Mouse (Mus musculus) spleen, postnatal 10 days (tissue): ENCODE results near the gene Cdkl2.

ENCODE experiments used
- DNase-seq, 2 experiments: peaks; one replicate each; pipeline ENCODE4 v3.0.0; 2021 to 2022; ENCODE audit warnings: low spot score in 2 of 2

The Cdkl2 gene

DNA sequence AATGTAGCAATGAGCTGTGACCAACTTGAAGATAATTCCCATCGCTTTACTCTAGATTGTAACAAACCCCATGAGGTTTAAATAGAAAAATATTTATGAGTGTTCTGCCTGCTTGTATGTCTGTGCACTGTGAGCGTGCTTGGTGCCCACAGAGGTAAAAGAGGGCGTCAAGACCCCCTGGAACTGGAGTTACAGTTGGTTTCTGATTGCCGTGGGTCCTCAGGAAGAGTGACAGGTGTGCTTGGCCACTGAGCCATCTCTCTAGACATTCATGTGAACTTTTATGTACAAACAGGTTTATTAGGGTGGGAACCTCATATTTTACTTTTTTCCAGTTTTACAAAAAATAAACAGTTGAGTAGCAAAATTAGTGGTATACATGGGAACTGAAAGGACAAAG is at the start of gene Cdkl2:
TSS of gene Cdkl2 (minus strand) at position 101 of the 400 bp plus-strand sequence.
- no peak for DNase-seq

DNA sequence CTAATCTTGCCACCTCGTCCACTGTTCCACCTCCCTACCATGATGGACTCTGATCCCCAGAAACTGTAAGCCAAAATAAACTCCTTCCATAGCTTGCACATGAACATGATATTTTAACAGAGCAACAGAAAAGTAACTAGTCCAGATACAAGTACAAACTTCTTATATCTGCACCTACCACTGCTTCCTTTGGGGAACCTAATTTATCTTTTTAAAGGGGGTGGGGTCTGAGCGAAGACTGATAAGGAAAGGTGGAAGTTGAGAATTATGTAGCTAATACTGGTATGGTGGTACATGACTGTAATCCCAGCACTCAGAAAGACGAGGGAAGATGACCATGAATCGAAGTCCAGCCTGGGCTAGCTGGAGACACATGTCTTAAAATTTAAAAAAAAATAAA is 43.8 kb upstream of the Cdkl2 start:
- no peak for DNase-seq

DNA sequence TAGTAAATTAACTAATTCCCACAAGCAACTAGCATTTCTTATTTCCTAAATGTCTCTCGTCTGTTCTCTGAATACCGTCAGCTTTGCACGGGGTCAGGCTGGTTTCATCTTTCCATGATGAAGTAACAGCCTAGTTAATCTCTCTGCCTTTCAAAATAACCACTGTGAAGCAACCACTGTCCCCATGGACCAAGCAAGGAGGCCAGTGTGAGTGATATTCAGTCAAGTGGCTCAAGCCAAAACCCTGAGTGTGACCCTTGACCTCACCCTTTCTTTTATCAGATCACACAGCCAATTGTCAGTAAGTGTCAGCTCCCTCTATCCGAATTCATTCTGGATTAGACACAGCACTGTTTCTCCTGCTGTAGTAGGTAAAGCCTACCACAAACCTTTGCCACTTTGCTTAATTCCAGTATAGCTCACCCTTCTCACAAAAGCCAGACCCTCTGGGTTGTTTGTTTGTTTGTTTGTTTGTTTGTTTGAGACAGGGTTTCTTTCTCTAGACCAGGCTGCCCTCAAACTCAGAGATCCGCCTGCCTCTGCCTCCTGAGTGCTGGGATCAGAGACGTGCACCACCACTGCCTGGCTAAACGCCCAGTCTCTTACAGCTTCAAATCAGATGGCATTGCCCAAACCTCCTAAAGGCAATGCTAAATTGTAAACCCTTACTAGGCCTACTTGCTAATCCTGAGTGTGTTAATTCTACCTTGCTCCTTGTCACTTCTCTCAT is 42.3 kb upstream of the Cdkl2 start:
- no peak for DNase-seq

DNA sequence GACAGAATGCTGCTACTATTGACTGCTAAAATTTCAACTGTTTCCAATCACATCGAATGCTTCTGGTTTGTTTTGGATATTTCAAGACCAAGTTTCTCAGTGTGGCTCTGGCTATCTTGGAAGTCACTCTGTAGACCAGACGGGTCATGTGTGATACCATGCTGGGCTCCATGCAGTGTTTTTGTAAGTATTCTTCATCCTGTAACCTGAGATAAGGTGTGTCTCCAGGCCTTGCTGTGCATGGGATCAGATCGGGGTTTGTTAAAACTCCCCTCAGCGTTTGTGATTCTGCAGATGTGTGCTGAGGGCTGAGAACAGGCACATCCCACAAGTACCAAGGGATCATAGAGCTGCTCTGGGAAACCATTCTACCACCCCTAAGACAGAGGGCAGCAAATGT is 41.6 kb upstream of the Cdkl2 start:
- no peak for DNase-seq

GRCm38 (mm10) chr5:92083417-92084038 is 39.8 kb upstream of the Cdkl2 start, which contains the start of gene G3bp2:
TSS of gene G3bp2 (minus strand) at chr5:92083719.
- peak; percentile 91 to 95 for DNase-seq

DNA sequence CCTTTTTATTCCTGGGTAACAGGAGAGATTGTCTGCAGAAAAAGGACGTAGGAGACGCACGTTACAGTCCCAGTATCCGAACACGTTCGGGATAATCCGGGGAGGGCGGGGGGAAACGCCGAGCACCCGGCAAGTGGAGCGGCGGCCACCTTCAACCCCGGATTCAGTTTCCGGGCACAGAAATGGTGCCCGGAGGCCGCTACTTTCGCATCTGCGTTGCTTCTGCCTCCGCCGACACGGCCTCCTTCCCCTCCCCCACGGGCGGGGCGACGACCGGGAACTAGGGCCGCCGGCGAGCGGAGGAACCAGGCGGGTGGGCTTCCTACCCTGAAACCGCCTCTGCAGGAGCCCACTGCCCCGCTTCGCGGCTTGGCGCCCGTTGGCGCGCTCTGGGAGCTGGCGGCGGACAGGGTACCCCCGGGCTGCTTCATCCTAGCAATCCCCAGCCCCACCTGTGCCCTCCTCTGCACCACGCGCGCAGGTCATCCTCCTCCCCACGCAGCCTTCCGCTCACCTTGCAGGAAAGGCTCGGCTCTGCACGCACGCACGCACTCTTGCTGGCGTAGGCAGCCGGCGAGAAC is 39.2 kb upstream of the Cdkl2 start:
- DNase-seq, result peak; percentile 75 to 78

GRCm38 (mm10) chr5:92081326-92081725 is 37.6 kb upstream of the Cdkl2 start:
- DNase-seq, result no peak

- DNase-seq, result no peak
Measured at GRCm38 (mm10) chr5:92080400-92080799, 36.7 kb upstream of the Cdkl2 start.

GRCm38 (mm10) chr5:92079304-92079703 is 35.6 kb upstream of the Cdkl2 start:
- DNase-seq, result no peak

DNA sequence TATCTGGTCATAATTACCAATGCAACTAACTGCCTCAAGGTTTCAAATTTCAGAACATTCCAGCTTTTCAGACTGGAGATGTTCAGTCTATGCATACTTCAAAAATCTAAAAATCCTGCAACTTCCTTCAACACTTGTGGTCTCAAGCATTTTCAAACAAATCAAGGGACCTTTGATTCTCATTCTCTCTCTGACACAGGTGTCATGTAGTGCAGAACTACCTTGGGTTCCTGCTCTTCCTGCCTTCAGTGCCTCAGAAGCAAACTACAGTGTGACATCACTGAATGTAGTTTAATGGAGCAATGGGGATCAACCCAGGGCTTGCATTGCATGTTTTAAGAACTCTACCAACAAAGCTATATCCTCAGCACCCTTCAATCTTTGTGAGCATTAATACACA is 35.1 kb upstream of the Cdkl2 start:
- DNase-seq, result no peak

GRCm38 (mm10) chr5:92076273-92076672 is 32.6 kb upstream of the Cdkl2 start:
- no peak for DNase-seq

DNA sequence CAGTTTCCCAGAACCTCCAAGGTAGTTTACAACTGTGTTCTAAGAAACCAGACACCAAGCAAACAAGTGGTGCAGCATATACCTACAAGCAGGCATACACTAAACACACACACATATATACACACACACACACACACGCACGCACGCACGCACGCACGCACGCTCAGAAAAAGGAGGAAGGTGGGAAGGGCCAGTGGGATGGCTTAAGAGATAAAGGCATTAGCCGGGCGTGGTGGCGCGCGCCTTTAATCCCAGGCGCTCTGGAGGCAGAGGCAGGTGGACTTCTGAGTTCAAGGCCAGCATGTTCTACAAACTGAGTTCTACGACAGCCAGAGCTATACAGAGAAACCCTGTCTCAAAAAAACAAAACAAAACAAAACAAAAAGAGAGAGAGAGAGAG is 30.4 kb upstream of the Cdkl2 start:
- DNase-seq, result no peak

- DNase-seq, result no peak
Measured at GRCm38 (mm10) chr5:92063192-92063591, 19.5 kb upstream of the Cdkl2 start.

DNA sequence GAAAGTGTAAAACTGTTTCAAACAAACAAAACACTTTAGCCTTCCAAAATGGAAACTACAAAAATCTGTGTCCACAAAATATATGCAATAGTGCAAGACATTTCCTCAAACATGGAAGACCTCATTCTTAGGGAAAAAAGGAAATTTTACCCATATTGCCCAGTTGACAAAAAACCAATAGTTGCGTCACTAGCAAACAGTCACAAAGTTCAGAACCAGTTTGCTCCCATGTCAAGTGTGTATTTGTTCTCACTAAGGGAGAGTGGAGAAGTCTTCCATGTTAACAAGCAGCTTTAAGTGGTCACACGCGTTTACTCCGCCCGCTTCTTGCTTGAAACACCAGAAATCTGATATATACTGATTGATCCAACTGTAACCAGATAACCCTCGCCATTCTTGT is 9.2 kb upstream of the Cdkl2 start:
- no peak for DNase-seq

- no peak for DNase-seq
Measured at GRCm38 (mm10) chr5:92050419-92050818, 6.7 kb upstream of the Cdkl2 start.

DNA sequence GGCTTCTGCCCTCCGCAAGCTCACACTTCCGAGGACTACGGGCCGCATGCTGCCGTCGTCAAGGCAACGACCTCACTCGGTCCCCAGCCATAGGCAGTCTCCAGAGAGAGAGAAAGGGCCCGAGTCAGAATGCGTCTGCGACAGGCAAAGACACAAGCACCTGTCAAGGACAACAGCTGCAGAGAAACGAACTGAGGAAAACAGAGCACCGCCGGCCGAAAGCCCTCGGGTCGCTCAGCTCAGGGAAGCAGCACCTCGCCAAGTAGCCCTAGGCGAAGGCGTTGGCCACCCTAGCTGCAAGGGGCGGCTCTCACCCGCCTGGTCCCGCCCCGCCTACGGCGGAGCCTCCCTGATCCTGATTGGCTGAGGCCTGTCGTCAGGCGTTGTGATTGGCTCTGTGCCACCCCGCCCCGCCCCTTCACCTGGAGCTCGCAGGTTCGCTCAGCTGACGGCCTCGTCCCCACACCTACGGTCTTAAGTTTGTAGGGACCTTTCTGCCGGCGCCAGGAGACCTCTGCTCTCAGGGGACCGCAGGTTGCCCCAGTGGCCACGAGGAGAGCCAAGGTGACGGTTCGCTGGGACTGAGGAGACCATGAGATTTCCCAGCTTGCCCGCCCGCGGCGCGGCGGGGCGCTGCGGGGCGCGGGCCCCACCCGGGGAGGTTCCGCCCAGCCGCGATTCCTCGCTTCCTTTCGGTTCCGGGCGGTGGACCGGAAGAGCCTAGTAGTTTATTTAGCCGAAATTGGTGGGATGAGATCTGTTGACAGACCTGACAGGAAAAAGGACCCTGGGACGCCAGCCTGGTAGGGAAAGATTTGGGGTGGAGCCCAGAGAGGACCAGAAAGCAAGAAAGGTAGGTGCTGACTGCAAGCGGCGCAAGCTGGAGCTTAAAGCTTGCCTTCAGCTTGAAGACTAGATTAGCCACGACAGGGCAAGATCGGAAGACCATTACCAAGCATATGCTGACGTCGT is 1.0 kb downstream of the Cdkl2 start:
- peak; percentile 95 to 98 for DNase-seq

- DNase-seq, result no peak
Measured at GRCm38 (mm10) chr5:92019960-92020359, 23.7 kb downstream of the Cdkl2 start.

GRCm38 (mm10) chr5:92011756-92012155 is 31.9 kb downstream of the Cdkl2 start:
- DNase-seq, result no peak

DNA sequence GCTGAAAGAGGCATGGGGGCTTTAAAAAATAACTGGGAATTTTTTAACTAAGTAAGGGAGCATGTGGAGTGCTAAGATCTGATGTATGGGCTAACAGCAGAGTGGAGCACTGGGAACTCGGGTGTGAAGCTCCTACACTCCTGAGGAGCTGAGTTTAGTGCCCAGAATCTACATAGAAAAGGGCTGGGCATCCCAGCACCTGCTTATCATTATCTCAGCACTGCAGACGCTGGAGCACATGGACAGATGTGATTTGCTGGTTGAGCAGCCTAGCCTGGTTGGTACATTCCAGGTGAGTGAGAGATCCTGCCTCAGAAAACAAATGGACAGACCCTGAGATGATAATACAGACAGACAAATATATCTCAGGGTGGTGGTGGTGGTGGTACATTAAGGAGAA is 33.9 kb downstream of the Cdkl2 start:
- DNase-seq, result no peak

DNA sequence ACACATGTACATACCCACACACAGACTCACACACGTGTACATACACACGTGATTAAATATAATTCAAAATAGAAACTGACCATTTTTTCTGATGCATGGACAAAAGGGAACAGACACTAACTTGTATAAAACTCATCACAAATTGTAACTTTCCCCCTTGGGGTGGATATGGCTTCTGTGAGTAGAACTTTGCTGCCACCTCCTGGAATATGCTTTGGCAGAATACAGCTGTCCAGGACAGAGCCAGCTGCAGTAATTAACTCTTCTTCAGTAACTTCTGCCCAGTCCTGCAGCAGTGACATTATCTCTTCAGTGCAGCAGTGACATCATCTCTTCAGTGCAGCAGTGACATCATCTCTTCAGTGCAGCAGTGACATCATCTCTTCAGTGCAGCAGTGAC is 40.7 kb downstream of the Cdkl2 start:
- peak in 1 of 2 experiments; percentile 51 for DNase-seq

DNA sequence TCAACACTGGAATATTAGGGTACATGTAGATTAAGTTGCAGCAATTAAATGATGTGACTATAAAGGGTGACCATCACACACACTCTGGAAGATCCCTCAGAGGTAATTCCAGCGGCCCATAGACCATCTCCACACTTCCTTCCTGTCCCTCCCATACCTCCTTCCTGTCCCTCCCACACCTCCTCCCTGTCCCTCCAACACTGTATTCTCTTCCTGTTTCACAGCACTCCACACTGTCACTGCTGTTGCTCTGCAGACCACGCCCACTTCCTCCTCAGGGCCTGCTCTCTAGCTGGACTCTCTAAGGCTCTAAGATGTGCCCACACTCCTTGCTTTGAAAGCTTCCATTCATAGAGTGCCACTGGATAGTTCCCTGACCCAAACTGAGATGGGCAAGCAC is 42.9 kb downstream of the Cdkl2 start:
- DNase-seq, result peak in 1 of 2 experiments; percentile 58

DNA sequence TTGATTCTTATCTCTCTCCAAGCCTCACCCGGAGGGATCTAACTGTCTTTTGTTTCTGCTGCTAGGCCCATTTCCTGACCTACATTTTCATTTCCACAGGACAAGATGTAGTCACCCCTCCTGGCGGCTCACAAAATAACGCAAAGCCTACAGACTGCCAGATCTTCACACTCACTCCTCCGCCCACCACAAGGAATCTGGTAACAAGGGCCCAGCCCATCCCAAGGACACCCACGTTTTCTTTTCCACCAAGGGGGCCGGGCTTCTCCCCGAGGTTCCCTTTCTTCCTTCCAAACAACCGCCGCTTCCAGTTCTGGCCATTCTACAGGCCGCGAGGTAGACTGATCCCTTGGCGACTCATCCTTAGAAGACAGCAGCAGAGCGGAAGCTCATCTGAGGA is 49.1 kb downstream of the Cdkl2 start:
- DNase-seq, result no peak
